Mouse (Mus musculus) ES-Bruce4 (cell line): ENCODE results near the gene Ryr2. TPM values are rescaled to one million over a fixed set of nuclear protein-coding genes. Genes with fewer than 3 reads are reported as not detected.

Experiments used
- H3K27ac ChIP-seq: 2 replicates; pipeline ENCODE4 v1.5.1; 2012; ENCODE audit warnings: low read length, inconsistent platforms; ENCODE audit not compliant: insufficient read depth
- H3K27me3 ChIP-seq: 2 replicates; pipeline ENCODE4 v1.6.1; 2012; ENCODE audit warnings: mild to moderate bottlenecking, low read length, inconsistent platforms; ENCODE audit not compliant: control insufficient read depth, poor library complexity, insufficient read depth, severe bottlenecking
- H3K36me3 ChIP-seq: 2 replicates; pipeline ENCODE4 v1.6.1; 2012; ENCODE audit warnings: inconsistent platforms, mild to moderate bottlenecking, low read length, moderate library complexity; ENCODE audit not compliant: control insufficient read depth, poor library complexity, insufficient read depth, severe bottlenecking
- H3K4me1 ChIP-seq: one replicate; pipeline ENCODE4 v1.8.1; 2011; ENCODE audit warnings: low read length; ENCODE audit not compliant: control insufficient read depth, insufficient read depth
- H3K4me3 ChIP-seq: 2 replicates; pipeline ENCODE4 v1.5.1; 2011; ENCODE audit warnings: low read depth, mild to moderate bottlenecking, low read length
- H3K9ac ChIP-seq: 2 replicates; pipeline ENCODE4 v1.6.1; 2012; ENCODE audit warnings: low read depth, mild to moderate bottlenecking, inconsistent platforms; ENCODE audit not compliant: poor library complexity, severe bottlenecking
- H3K9me3 ChIP-seq: replicated peaks from 2 replicates; pipeline ENCODE4 v1.6.1; 2012; ENCODE audit warnings: mild to moderate bottlenecking, low read length, inconsistent platforms; ENCODE audit not compliant: control insufficient read depth, poor library complexity, insufficient read depth, severe bottlenecking
- CTCF ChIP-seq: IDR thresholded peaks from one replicate; pipeline ENCODE4 v1.8.1; 2011; ENCODE audit warnings: low read depth, low read length
- EP300 ChIP-seq: IDR thresholded peaks from 2 replicates; pipeline ENCODE4 v1.6.1; 2011; ENCODE audit warnings: low read depth, low read length; ENCODE audit not compliant: insufficient read depth
- POLR2A ChIP-seq: IDR thresholded peaks from one replicate; pipeline ENCODE4 v1.8.1; 2011; ENCODE audit warnings: low read length; ENCODE audit not compliant: insufficient read depth
- polyA plus RNA-seq: library from polyadenylated mRNA; stranded (reverse); fragments of >200 nt; gene quantifications from 2 replicates; pipeline ENCODE4 v1.2.4, GENCODE M21; 2011; ENCODE audit warnings: low read depth; ENCODE audit not compliant: missing spikeins, insufficient read depth, insufficient read length

The Ryr2 gene
- polyA plus RNA-seq, 1 experiment: 2.9 TPM

DNA sequence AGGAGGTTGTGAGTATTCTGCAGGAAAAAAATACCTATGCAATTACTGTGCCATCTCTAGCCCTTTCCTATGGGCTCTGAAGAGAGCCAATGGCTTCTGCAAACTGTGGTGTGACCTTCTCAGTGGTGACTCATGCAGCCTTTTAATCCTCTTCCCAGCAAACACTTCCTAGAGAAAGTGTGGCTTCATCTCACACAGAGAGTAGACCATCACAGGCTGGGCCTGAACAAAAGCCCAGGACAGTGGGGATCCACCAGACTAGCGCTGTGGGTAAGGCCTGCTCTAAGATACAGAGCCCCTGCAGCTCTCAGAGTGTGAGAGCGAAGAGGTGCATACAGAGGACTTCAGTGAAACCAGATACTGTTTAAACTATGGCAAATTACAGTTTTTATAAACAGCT lies 325.7 kb downstream of the Ryr2 start:
- Histone ChIP-seq H3K27ac (no peak overlapping the region), H3K9me3 (no peaks in the 10 kb centered on the region), H3K27me3 (no peaks in the 10 kb centered on the region), H3K9ac (no peak overlapping the region), H3K36me3 (no peaks in the 10 kb centered on the region), H3K4me1 (no peaks in the 10 kb centered on the region), H3K4me3 (no peak overlapping the region)
- no peak for TF ChIP-seq POLR2A
- TF ChIP-seq CTCF: no peak
- TF ChIP-seq EP300: no peak

DNA sequence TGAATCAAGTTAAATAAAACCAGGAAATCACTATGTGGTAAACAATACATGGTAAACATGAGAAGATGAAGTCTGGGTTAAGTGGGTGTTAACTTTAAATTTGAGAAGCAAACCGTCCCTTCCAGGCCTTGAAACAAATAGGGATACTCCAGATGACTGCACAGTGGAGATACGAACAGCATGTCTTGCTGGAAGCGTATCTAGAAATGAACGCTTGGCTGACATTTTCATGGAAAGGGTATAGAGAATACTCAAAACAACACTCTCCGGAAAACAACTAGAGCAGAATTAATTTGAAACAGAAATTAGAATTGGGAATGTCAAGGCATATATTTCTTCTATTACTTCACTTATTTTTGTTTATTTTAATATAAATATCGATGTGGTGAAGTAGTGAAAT lies 329.0 kb downstream of the Ryr2 start:
- no peaks in the 10 kb centered on the region for H3K9me3 ChIP-seq
- no peaks in the 10 kb centered on the region for H3K4me1 ChIP-seq
- H3K9ac ChIP-seq: no peak overlapping the region
- H3K27ac ChIP-seq: no peak overlapping the region
- no peaks in the 10 kb centered on the region for H3K36me3 ChIP-seq
- H3K27me3 ChIP-seq: no peaks in the 10 kb centered on the region
- TF ChIP-seq POLR2A: no peak
- no peak for TF ChIP-seq CTCF
- no peak for TF ChIP-seq EP300
- H3K4me3 ChIP-seq: no peak overlapping the region

- Histone ChIP-seq H3K4me3 (no peak overlapping the region), H3K4me1 (no peaks in the 10 kb centered on the region), H3K27me3 (no peaks in the 10 kb centered on the region), H3K9me3 (no peaks in the 10 kb centered on the region), H3K9ac (no peak overlapping the region), H3K27ac (no peak overlapping the region), H3K36me3 (no peaks in the 10 kb centered on the region)
- TF ChIP-seq EP300 (no peak), POLR2A (no peak), CTCF (no peak)
Observed at GRCm38 (mm10) chr13:11772173-11772572, 334.6 kb downstream of the Ryr2 start.

- Histone ChIP-seq H3K27ac (no peak overlapping the region), H3K4me3 (no peak overlapping the region), H3K9me3 (peaks cover 11% of the 10 kb centered on the region), H3K36me3 (no peaks in the 10 kb centered on the region; the same call in 1 of the 2 replicates), H3K9ac (no peak overlapping the region), H3K4me1 (no peaks in the 10 kb centered on the region), H3K27me3 (no peaks in the 10 kb centered on the region)
- TF ChIP-seq POLR2A: no peak
- no peak for TF ChIP-seq EP300
- no peak for TF ChIP-seq CTCF
Observed at GRCm38 (mm10) chr13:11766899-11767298, 339.8 kb downstream of the Ryr2 start.

GRCm38 (mm10) chr13:11763925-11764324 lies 342.8 kb downstream of the Ryr2 start:
- Histone ChIP-seq H3K4me1 (no peaks in the 10 kb centered on the region), H3K9ac (no peak overlapping the region), H3K36me3 (no peaks in the 10 kb centered on the region; the same call in 1 of the 2 replicates), H3K9me3 (peaks cover 11% of the 10 kb centered on the region), H3K27me3 (no peaks in the 10 kb centered on the region), H3K4me3 (no peak overlapping the region), H3K27ac (no peak overlapping the region)
- TF ChIP-seq EP300 (no peak), CTCF (no peak), POLR2A (no peak)

- Histone ChIP-seq H3K4me1 (no peaks in the 10 kb centered on the region), H3K27me3 (no peaks in the 10 kb centered on the region), H3K4me3 (no peak overlapping the region), H3K9me3 (peaks cover 11% of the 10 kb centered on the region), H3K27ac (no peak overlapping the region), H3K9ac (no peak overlapping the region), H3K36me3 (no peaks in the 10 kb centered on the region; the same call in 1 of the 2 replicates)
- TF ChIP-seq CTCF (peak; percentile 23), POLR2A (no peak)
Observed at GRCm38 (mm10) chr13:11763104-11763503, 343.6 kb downstream of the Ryr2 start.
